Mouse (Mus musculus): ENCODE data around the gene Gm21970.

The Gm21970 gene

DNA sequence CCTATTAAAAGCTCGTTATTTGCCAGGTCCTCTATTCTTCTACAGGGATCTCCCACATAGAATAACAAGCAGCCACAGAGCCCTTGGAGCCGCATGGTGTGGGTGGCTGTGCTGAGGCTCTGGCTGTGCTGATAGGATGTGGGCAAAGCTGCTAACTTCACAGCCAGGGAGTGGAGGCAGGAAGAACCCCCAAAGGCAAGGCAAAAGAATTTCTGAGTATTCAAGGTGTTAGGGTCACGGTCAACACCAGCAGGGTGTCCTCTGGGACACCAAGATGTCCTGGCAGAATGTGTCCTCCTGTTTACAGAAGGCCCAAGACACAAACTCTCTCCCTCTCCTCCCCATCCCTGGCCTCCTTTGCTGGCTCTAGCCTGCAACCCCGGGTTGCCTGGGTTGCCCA is 50.9 kb downstream of the Gm21970 start:
- DNase-seq: no peak

DNA sequence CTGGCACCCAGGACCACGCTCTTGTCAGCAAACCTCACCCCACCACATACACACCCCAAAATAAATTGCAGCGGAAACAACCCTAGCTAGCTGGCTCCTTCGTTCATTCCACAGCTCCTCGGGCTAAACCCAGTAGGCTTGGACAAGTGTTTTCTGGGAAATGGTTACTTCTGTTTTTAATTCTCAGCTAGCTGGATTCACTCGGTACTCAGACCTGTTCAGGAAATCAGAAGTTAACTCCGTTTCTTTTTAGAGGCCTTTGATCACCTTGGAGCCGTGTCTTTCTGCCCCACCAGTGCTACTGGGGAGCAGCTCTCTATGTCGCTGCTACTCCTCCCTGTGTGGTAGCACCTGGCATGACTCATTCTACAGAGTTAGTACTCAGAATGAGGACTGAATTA is 51.7 kb downstream of the Gm21970 start:
- DNase-seq: no peak

GRCm38 (mm10) chr16:91444847-91445246 is 53.3 kb downstream of the Gm21970 start:
- DNase-seq: no peak

GRCm38 (mm10) chr16:91445566-91445965 is 54.0 kb downstream of the Gm21970 start:
- no peak for DNase-seq

DNA sequence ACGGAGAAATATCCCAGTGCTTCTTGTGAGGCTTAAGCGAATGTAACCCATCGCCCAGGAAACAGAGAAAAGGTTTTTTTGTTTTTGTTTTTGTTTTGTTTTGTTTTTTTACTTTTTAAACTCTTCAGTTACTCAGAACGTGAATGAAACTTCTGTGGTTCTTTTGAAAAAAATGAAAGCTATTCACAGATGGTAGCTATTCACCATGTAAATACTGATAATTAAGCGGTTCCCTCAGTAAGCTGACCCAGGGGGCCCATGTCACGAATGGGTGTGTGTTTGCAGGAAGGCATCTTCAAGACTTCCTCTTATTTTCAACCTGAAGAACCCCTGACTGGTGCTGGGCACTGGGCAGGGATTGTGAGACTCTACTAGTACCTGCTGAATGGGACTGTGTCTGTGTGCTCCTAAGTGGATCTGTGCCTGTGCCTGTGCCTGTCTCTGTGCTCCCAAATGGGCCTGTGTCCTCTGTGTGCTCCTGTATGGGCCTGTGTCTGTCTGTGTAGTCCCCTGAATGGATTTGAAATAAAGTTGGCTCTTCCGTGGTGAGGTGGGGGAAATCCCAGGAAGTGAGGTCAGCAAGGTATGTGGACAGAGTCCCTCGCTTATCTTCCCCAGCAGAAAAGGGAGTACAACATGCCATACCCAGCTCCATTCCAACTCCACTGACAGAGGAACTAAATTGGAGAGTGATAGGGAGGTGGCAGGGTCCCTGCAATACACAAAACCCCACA is 55.4 kb downstream of the Gm21970 start:
- no peak for DNase-seq

DNA sequence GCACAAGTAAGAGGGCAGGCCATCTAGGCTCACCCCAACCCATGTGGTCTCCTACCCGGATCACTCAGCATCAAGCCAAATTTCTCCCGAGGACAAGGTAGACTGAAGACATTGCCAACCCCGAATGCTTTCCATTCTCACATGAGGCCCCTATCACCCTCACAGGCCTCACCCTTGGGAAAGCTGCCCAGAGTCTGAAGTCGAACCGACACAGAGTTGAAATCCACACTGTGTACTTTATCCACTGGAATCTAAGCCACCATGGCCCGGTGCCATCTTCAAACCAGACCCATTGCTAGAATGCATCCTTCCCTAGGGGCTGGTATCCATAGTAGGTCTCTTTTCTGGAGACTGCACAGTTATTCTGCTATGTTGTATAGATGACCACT is 56.0 kb downstream of the Gm21970 start:
- DNase-seq: peak; percentile 76 to 86

GRCm38 (mm10) chr16:91448088-91448487 is 56.6 kb downstream of the Gm21970 start:
- DNase-seq: no peak

DNA sequence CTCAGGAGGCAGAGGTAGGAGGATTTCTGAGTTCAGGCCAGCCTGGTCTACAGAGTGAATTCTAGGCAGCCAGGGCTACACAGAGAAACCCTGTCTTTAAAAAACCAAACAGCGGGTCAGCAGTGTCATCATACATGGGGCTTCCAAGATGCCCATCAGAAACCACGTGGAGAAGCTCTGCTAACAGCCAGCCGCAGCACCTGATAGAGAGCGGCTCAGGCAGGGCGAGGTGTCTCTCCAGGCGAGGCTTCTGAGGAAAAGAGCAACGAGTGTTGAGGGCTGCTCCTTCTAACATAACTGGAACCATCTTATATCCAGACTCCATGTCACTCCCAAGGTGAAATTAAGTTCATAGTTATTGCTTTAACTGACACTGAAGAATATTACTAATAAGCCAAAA is 57.4 kb downstream of the Gm21970 start:
- DNase-seq: no peak

- DNase-seq: no peak
Observed at GRCm38 (mm10) chr16:91450137-91451064, 58.9 kb downstream of the Gm21970 start.

- no peak for DNase-seq
Observed at GRCm38 (mm10) chr16:91451949-91452348, 60.4 kb downstream of the Gm21970 start.

GRCm38 (mm10) chr16:91452363-91452896 is 60.9 kb downstream of the Gm21970 start:
- peak in 1 of 2 experiments; percentile 49 for DNase-seq

- no peak for DNase-seq
Observed at GRCm38 (mm10) chr16:91455868-91456267, 64.3 kb downstream of the Gm21970 start.

GRCm38 (mm10) chr16:91458301-91458746 is 66.8 kb downstream of the Gm21970 start:
- no peak for DNase-seq

DNA sequence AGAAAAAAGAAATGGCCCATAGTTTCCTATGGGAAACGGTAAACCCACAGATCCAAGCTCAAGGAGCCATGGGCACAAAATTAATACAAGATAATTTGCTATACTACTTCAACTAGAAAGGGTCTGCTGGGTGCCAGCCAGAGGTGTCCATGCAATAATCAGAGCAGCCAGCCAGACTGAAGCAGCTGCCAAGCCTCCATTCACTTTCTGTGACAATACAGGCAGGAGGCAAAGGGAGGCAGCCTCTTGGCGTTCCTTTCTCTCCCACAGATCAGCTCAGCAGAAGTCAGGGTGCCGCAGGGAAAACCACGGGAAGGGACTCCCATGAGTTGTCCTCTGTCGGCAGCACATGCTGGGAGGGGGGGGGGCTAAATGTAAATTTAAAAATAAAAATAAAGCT is 67.5 kb downstream of the Gm21970 start:
- peak; percentile 49 to 60 for DNase-seq

GRCm38 (mm10) chr16:91459396-91459795 is 67.9 kb downstream of the Gm21970 start:
- DNase-seq: no peak

DNA sequence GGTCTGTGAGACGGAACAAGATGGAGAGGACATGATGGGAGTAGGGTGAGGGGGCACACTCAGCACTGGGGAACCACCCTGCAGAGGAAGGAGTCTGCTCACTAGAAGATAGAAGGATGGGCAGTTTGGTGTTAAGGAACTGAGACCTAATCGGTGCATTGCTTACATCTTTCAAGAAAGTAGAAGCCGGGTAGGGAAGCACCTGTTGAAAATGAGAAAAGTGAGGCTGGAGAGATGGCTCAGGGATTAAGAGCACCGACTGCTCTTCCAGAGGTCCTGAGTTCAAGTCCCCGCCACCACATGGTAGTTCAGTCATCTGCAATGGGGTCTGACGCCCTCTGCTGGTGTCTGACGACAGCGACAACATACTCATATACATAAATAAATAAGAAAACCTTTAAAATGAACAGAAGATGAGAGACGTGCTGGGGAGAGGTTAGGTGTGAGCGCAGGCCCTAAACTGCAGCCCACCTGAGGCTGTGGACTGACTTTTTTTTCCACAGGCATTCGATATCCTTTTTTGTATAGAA is 68.4 kb downstream of the Gm21970 start:
- DNase-seq: peak in 1 of 2 experiments; percentile 53

DNA sequence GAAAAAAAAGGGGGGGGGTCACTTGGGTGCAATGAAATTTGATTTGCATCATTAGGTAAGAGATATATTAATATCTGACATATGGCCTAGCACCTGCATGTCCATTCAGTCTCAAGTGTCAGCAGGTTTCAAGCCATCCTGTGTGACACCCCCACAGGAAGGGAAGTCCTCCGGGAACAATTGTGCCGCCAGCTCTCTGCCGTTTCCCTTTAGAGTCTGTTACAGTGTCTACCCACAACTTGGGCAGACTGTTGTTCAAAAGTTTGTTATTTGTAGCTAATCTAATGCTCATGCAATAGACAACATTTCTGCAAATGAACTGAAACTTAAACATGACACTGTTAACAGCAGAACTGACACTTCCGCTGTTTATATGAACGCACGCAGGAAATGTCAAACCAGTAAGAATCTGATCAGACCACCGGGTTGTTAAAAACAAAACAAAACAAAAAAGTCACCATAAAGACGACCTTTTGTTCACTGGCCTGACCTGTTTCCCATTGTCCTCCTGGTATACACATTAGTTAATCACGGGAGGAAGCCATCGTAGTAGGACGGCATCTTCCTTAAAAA is 69.6 kb downstream of the Gm21970 start:
- DNase-seq: peak; percentile 42 to 51

GRCm38 (mm10) chr16:91461773-91462181 is 70.3 kb downstream of the Gm21970 start:
- DNase-seq: peak; percentile 60 to 61

DNA sequence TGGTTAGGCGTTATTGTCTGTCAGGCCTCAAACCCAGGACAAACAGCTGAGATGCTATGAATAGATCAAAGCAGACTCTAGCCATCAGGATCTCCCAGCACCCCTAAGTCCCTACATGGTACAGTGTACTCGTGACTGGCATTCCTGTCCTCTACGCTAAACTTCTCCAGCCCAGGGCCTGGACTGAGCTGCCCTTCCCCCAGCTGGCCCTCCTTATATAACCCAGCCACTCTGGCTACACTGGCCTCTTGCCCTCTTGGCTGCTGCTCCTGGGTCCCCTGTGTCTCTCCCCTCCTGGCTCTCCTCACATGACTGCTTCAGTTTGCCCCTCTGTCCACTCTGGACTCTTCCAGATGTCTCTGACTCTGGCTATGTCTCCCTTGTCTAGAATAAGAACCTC is 71.1 kb downstream of the Gm21970 start:
- peak; percentile 80 to 84 for DNase-seq

GRCm38 (mm10) chr16:91463400-91463799 is 71.9 kb downstream of the Gm21970 start:
- DNase-seq: no peak

DNA sequence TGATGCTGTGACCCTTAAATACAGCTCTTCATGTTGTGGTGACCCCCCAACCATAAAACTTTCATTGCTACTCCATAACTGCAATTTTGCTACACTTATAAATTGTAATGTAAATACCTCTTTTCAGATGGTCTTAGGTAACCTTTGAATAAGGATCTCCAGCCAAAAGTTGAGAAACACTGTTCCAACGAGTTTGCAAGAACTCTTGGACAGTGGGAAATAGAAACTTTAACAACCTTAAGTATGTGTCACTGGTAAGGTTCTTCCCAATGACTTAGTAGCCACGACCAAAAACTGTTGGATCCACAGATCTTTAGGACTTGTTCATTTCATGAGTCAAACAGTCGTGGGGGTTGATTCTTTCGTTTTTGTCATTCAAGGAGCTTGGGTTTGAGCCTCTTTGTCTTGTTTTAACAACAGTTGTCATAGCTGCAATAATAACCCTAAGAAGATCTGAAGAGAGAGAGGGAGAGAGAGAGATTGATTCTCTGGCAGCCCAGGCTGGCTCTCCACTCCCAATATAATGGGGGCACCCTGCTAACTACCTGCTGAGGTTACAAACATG is 72.4 kb downstream of the Gm21970 start:
- DNase-seq: no peak

Data from kidney, postnatal 36 days (tissue).